Mouse (Mus musculus) liver, postnatal 0 days (tissue): ENCODE measurements at regions not wholly inside any gene's neighbourhood (a gene's known extent, or its start where the extent isn't known, plus 50 kb on each side); places are given as distances from the start of the nearest gene placed in this dataset.

Source experiments
- CTCF ChIP-seq: sonication (generic); IDR thresholded peaks from 2 replicates; pipeline ENCODE4 v1.5.1; 2016; ENCODE audit warnings: antibody characterized with exemption, low read depth
- EP300 ChIP-seq: IDR thresholded peaks from 2 replicates; pipeline ENCODE4 v1.6.1; 2016; ENCODE audit warnings: antibody characterized with exemption, low read depth, mild to moderate bottlenecking

- TF ChIP-seq CTCF (no peak), EP300 (no peak)
Measured at GRCm38 (mm10) chr1:69771436-69771835, 55.3 kb upstream of the Spag16 start.
